Mouse (Mus musculus) fibroblast of lung, adult 2 months (primary cell): ENCODE results near the gene Crlf3.
A peak's percentile ranks its signal among the peaks of the same experiment; 100 is the strongest.
"Not testable (repeated sequence)": the region's sequence is repeated elsewhere in the genome, so short reads cannot be mapped to it uniquely, and the experiment has no call there.

Experiments
- DNase-seq: peaks from one replicate; pipeline ENCODE4 v3.0.0-alpha.2; 2011; ENCODE audit warnings: low read depth

Crlf3 gene

GRCm38 (mm10) chr11:80066373-80066772 is 14.4 kb downstream of the Crlf3 start:
- DNase-seq: not testable (repeated sequence)

GRCm38 (mm10) chr11:80062159-80062558 is 18.6 kb downstream of the Crlf3 start:
- peak; percentile 79 for DNase-seq

GRCm38 (mm10) chr11:80056141-80056540 is 24.6 kb downstream of the Crlf3 start:
- DNase-seq: peak; percentile 88

GRCm38 (mm10) chr11:80054659-80055058 is 26.1 kb downstream of the Crlf3 start:
- DNase-seq: no peak

- no peak for DNase-seq
These were observed 27.6 kb downstream of the Crlf3 start for GRCm38 (mm10) chr11:80053171-80053570.

- DNase-seq: no peak
These were observed 28.3 kb downstream of the Crlf3 start for GRCm38 (mm10) chr11:80052456-80052855.

GRCm38 (mm10) chr11:80050088-80050487 is 30.7 kb downstream of the Crlf3 start:
- peak; percentile 38 for DNase-seq

- no peak for DNase-seq
These were observed 33.9 kb downstream of the Crlf3 start for GRCm38 (mm10) chr11:80046856-80047255.

- DNase-seq: no peak
These were observed 37.4 kb downstream of the Crlf3 start for GRCm38 (mm10) chr11:80043419-80043817.

- no peak for DNase-seq
These were observed 38.0 kb downstream of the Crlf3 start for GRCm38 (mm10) chr11:80042615-80043418.

- no peak for DNase-seq
These were observed 43.3 kb downstream of the Crlf3 start for GRCm38 (mm10) chr11:80037495-80037894.

- DNase-seq: no peak
These were observed 59.5 kb downstream of the Crlf3 start for GRCm38 (mm10) chr11:80021306-80021705.

- no peak for DNase-seq
These were observed 61.0 kb downstream of the Crlf3 start for GRCm38 (mm10) chr11:80019792-80020191.

GRCm38 (mm10) chr11:80016533-80016932 is 64.3 kb downstream of the Crlf3 start:
- not testable (repeated sequence) for DNase-seq
